Mouse (Mus musculus): Measurements from ENCODE around the gene Nrg3.
"Not testable (repeated sequence)": the region's sequence is repeated elsewhere in the genome, so short reads cannot be mapped to it uniquely, and the experiment has no call there.

The Nrg3 gene

GRCm38 (mm10) chr14:39211472-39211871 lies 261.4 kb downstream of the Nrg3 start:
- no peak for DNase-seq (ENCODE audit: low spot score in 2 of 2)

DNA sequence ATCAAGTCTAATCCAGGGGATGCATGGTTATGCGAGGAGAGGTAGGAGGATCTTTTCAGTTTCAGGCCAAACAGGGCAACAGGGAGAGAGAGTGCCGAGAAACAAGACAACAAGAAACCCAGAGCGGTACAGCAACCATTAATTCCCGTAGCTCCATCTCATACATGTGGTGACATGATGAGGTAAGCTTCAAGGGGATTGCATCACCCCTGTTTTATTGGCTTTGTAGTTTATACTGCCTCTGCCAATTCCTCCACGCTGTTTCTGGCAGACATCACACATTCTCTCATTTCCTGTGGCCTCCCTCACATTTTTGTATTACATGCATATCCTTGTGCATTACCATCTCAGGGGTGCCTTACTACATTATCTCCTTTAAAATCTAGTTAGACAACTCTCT lies 280.9 kb downstream of the Nrg3 start:
- no peak for DNase-seq (ENCODE audit: low spot score in 2 of 2)

- DNase-seq (ENCODE audit: low spot score in 2 of 2): no peak
Observed at GRCm38 (mm10) chr14:39173709-39174108, 299.2 kb downstream of the Nrg3 start.

- DNase-seq (ENCODE audit: low spot score in 2 of 2): peak in 1 of 2 experiments; percentile 6
Observed at GRCm38 (mm10) chr14:39160140-39160539, 312.7 kb downstream of the Nrg3 start.

DNA sequence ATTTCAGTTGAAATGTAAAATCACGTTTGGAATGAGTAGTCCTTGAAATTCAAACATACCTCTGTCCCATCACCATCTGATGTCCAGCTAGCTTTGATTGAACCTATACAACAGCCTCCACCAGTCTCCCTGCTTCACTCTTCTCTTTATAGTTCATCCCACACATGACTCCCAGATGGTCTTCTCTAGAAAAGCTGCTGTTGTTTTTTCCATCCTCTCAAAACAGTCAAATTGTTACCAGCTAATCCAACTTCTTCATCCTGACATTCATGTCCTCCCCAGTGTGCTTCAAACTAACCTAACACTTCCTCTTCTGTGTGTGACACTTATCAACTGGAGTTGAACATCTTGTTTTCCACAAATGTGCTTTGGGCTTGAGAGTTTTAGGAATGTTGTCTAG lies 317.4 kb downstream of the Nrg3 start:
- DNase-seq (ENCODE audit: low spot score in 2 of 2): peak in 1 of 2 experiments; percentile 22

- DNase-seq (ENCODE audit: low spot score in 2 of 2): no peak
Observed at GRCm38 (mm10) chr14:39129766-39130165, 343.1 kb downstream of the Nrg3 start.

GRCm38 (mm10) chr14:39117977-39118376 lies 354.9 kb downstream of the Nrg3 start:
- DNase-seq (ENCODE audit: low spot score in 2 of 2): no peak

- not testable (repeated sequence) for DNase-seq (ENCODE audit: low spot score in 2 of 2)
Observed at GRCm38 (mm10) chr14:39116522-39117231, 356.2 kb downstream of the Nrg3 start.

- no peak for DNase-seq (ENCODE audit: low spot score in 2 of 2)
Observed at GRCm38 (mm10) chr14:39109566-39109965, 363.3 kb downstream of the Nrg3 start.

DNA sequence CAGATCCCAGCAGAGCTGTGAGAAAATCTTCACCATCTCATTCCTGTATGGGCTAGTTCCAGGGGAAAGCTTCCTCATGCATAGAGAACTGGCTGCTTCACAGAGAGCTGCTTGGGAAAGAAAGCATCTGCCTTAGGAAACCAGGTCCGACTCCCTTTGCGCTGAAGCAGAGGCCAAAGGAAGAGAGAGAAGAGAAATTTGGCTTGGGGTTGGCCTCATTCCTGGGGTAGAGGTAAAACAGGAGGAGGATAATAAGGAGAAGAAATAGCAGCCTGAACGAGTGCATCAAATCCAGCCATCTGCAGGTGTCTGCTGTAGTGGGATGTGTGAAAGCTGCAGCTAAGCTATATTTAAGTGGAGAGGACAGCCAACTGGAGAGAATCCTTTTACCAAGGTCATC lies 366.1 kb downstream of the Nrg3 start:
- DNase-seq (ENCODE audit: low spot score in 2 of 2): peak; percentile 31 to 61

DNA sequence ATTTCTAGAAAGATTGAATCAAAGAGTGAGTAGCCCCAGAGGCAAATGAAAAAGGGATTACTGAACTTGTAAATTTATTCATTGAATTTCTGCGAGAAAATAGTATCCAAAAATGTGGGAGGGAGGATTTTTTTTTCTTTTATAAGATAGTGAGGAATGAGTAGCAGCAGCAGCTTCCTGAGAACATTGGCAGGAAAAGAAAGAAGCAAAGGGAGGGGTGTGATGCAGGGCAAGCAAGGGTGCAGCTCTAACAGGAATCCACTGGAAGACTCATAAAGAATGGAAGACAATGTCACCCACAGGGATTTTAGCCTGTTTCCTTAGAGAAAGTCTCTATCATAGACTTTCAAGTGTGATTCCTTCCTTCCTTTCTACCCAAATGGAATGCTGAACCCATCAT lies 377.7 kb downstream of the Nrg3 start:
- DNase-seq (ENCODE audit: low spot score in 2 of 2): no peak

- DNase-seq (ENCODE audit: low spot score in 2 of 2): peak in 1 of 2 experiments; percentile 43
Observed at GRCm38 (mm10) chr14:39079461-39079860, 393.4 kb downstream of the Nrg3 start.

- DNase-seq (ENCODE audit: low spot score in 2 of 2): no peak
Observed at GRCm38 (mm10) chr14:39051542-39051941, 421.3 kb downstream of the Nrg3 start.

DNA sequence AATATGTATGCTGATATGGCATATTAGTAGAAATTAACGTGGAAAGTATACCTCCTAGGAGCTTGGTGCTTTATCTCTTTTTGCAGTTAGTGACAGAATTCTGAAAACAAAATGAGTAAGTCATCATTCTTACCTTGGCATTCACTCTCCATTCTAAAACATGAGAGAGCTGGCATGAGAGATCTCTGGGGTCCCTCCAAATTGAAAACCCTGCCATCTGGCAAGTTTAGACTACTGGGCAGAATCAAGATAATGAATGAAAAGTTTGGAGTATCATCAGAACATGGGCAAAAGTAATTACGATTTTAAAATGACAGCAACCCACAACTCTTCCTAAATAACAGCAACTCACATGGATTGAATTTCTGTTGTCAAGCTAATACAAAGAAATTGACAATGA lies 423.9 kb downstream of the Nrg3 start:
- no peak for DNase-seq (ENCODE audit: low spot score in 2 of 2)

GRCm38 (mm10) chr14:39044290-39044689 lies 428.6 kb downstream of the Nrg3 start:
- no peak for DNase-seq (ENCODE audit: low spot score in 2 of 2)

DNA sequence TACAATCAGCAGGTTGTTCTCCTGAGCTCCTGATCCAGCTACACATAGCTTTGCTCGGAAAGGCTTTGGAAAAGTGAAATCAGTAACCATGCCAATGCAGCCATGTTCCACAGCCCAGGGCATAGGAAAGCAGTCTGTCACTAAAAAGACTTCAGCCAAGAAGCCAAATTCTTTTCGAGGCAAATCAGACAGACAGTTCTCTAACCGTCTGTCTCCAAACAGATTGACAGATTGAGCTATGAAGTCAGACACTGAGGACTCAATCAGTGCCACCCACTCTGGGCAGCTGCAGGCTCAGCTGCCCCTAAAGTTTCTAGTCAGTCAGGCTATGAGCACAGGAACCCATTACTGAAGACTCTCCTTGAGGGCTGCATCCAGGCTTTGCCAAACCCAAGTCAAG lies 429.1 kb downstream of the Nrg3 start:
- DNase-seq (ENCODE audit: low spot score in 2 of 2): no peak

GRCm38 (mm10) chr14:39043384-39043783 lies 429.5 kb downstream of the Nrg3 start:
- no peak for DNase-seq (ENCODE audit: low spot score in 2 of 2)

GRCm38 (mm10) chr14:39039046-39039445 lies 433.8 kb downstream of the Nrg3 start:
- DNase-seq (ENCODE audit: low spot score in 2 of 2): peak; percentile 26 to 61

DNA sequence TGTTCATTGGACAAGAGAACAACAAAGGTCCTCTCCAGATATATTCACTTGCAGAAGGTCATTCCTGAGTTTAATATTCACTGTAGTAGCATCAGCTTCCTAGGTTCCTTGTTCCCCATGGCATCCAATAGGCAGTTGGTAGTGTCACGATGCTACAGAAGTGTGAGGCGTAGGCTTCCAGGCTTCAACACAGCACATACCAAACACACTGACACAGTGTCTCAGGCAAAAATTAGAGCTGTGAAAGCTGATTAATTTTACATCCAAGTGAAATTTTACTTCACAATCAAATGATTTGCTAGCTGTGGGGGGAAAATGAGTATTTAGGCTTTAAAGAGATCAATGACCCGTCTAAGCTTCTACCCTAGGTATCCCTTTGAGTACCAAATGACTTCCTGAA lies 438.4 kb downstream of the Nrg3 start:
- peak in 1 of 2 experiments; percentile 40 for DNase-seq (ENCODE audit: low spot score in 2 of 2)

DNA sequence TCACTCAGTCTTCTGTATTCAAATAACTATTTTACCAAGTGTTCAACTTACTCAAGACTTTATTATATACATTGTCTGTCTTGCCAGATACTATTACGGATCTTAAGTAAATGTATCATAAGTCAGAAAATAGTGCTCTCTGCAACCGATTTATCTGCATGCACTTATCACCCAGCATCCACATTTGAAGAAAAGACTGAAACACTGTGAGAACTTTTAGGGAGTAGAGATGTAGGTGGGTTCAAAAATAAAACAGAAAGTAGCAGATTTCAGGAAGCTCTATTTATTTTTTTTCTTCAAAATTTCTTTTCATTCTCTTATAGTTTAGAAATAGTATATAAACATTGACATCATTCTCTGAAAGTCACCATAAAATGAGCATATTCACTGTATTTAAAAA lies 449.8 kb downstream of the Nrg3 start:
- DNase-seq (ENCODE audit: low spot score in 2 of 2): no peak

DNA sequence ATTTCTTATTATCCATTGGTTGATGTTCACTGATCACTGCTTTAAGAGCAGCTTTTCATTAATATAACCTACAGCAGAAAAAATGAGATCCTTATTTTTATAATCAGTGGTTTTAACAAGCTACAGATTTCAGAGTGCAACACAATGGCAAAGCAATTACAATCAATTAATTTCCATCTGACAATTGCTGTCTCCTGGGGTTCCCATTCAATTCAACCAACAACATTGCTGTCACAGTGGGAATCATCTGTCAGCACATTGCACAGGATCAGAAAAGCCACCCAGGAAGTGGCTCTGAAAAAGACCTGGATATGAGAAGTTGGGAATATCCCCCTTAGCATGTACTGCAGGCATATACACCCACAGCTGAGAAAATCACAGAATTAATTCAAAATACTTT lies 458.8 kb downstream of the Nrg3 start:
- DNase-seq (ENCODE audit: low spot score in 2 of 2): no peak

GRCm38 (mm10) chr14:38997843-38998242 lies 475.0 kb downstream of the Nrg3 start:
- DNase-seq (ENCODE audit: low spot score in 2 of 2): peak in 1 of 2 experiments; percentile 20

DNA sequence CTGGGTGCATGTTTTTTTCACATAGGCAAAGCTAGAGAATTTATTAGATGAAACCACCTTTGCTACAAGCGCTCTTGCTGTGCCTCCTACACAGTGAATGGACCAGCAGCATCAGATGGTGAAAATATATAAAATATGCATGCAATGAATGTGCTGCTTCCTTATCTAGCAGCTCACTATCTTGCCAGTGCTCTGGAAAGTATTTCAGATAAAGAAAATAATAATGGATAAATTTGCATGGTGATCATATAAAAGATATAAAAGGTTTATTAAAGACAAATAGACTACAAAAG lies 480.4 kb downstream of the Nrg3 start:
- no peak for DNase-seq (ENCODE audit: low spot score in 2 of 2)

All from left cerebral cortex, adult 9 months (tissue).